In the genomic region with DNA sequence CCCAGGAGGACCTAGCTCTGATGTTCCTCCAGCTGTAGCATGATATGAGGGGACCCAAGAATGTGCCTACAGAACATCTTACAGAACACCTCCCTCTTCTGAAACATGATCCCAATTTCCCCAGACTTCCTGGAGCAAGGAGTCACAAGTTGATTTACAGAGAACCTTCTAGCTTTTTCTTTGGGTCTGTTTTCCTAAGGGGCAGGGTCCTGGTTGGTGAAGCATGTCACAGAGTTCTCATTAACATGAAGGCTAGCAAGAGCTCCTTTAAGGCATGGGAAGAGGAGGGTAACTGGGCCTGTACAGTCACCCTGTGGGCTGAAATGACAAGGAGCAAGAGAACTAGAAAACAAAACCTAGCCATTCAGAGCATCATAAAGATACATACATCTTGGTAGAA, we compare ENCODE assay signal across 22 mouse cellular contexts. TPM values are rescaled to one million over a fixed set of nuclear protein-coding genes. Genes with fewer than 3 reads are reported as not detected.
"Had no signal": no experiment of that assay in that cellular context is flagged by ENCODE, and none has a peak within 500 bp of the region (broad histone marks: within the 10 kb centered on the region; RNA-seq: fewer than 3 reads in every experiment).

No protein-coding gene starts in this region.

- H3K4me3 ChIP-seq: layer of hippocampus, adult 2 months; limb, embryonic 13.5 days; midbrain, embryonic 12.5 days; neural tube, embryonic 13.5 days had no signal

- H3K9ac ChIP-seq: limb, embryonic 13.5 days; liver, embryonic 14.5 days; midbrain, embryonic 12.5 days; neural tube, embryonic 13.5 days had no signal

- DNase-seq: left cerebral cortex, postnatal 4 days; lung, adult 18-20 months; retina, postnatal 1 day; right cerebral cortex, postnatal 4 days; spleen, adult 18-20 months; thymus, adult 18-20 months; thymus, postnatal 14 days had no signal

- ATAC-seq: midbrain, embryonic 16.5 days had no signal

- H3K9me3 ChIP-seq: limb, embryonic 13.5 days; midbrain, embryonic 12.5 days; neural tube, embryonic 13.5 days had no signal

- H3K4me2 ChIP-seq: limb, embryonic 13.5 days; midbrain, embryonic 12.5 days; neural tube, embryonic 13.5 days had no signal

- H3K4me1 ChIP-seq: limb, embryonic 13.5 days; midbrain, embryonic 12.5 days; neural tube, embryonic 13.5 days had no signal

- H3K27ac ChIP-seq: layer of hippocampus, adult 2 months; limb, embryonic 13.5 days; liver, embryonic 14.5 days; midbrain, embryonic 12.5 days; neural tube, embryonic 13.5 days had no signal

- H3K36me3 ChIP-seq: limb, embryonic 13.5 days; midbrain, embryonic 12.5 days; neural tube, embryonic 13.5 days had no signal

- H3K27me3 ChIP-seq: limb, embryonic 13.5 days; midbrain, embryonic 12.5 days; neural tube, embryonic 13.5 days had no signal

RNA-seq across cellular contexts. Expression of gene 4921504E06Rik, which starts 43.3 kb away (rescaled TPM):
- total RNA-seq: layer of hippocampus, adult 2 months; layer of hippocampus, postnatal 10 days; left cerebral cortex, adult 18-20 months; left cerebral cortex, postnatal 10 days; left cerebral cortex, postnatal 4 days; liver, adult 2 months; megakaryocyte-erythroid progenitor cell, adult 5-6 weeks had no signal
- polyA plus RNA-seq: intestine, embryonic 14.5 days; limb, embryonic 13.5 days; liver, adult 2 months; liver, embryonic 14.5 days; lung, embryonic 16.5 days; midbrain, embryonic 12.5 days; midbrain, embryonic 16.5 days; neural tube, embryonic 13.5 days; stomach, embryonic 14.5 days; urinary bladder, adult 2 months had no signal
